In the genomic region with DNA sequence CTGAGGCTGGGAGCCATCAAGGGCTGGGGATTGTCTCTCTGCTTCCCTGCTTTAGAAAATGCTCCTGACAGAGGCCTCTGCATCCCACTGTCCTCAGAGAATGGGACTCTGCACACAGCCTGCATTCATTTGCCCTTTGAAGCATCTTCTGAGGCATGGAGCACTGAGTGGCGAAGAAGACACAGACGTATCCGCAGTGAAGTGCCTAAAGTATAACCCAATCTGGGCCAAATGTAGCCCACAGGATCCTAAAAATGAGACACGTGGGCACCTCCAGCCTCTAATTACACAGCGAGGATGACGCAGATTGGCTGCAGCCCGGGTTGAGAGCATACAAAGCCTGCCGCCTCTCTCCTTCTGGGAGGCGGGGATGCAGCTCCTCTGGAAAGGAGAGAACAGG, we compare ENCODE assay signal across 11 mouse cellular contexts. TPM values are rescaled to one million over a fixed set of nuclear protein-coding genes. Genes with fewer than 3 reads are reported as not detected.
DNase-seq lines count a peak whose midpoint lies in the region; ATAC-seq lines count a peak whose summit lies in the region.
"Had no signal": no experiment of that assay in that cellular context is flagged by ENCODE, and none has a peak within 500 bp of the region (broad histone marks: within the 10 kb centered on the region; RNA-seq: fewer than 3 reads in every experiment).

No protein-coding gene starts in this region.

- H3K9me3 ChIP-seq in limb, embryonic 11.5 days (ENCODE audit: control insufficient read depth, low read length), result no peaks in the 10 kb centered on the region
- no peaks in the 10 kb centered on the region for H3K9me3 ChIP-seq in limb, embryonic 10.5 days (replicated peaks)
- no peaks in the 10 kb centered on the region for H3K9me3 ChIP-seq in neural tube, embryonic 15.5 days (replicated peaks)
- H3K9me3 ChIP-seq: embryonic facial prominence, embryonic 12.5 days; G1E; limb, embryonic 15.5 days had no signal

- no peak for ATAC-seq in limb, embryonic 11.5 days (ENCODE audit: insufficient number of reproducible peaks, low FRiP score, low TSS enrichment, low read depth)
- peak; percentile 77 for ATAC-seq in neural tube, embryonic 15.5 days (ENCODE audit: low FRiP score)

- no peaks in the 10 kb centered on the region for H3K36me3 ChIP-seq in limb, embryonic 11.5 days (ENCODE audit: control insufficient read depth, insufficient read depth, low read length)
- H3K36me3 ChIP-seq in limb, embryonic 10.5 days, result no peaks in the 10 kb centered on the region
- H3K36me3 ChIP-seq in neural tube, embryonic 15.5 days, result no peaks in the 10 kb centered on the region
- H3K36me3 ChIP-seq: embryonic facial prominence, embryonic 12.5 days; G1E; limb, embryonic 15.5 days had no signal

- H3K4me3 ChIP-seq in limb, embryonic 11.5 days (ENCODE audit: low read depth, low read length), result no peak overlapping the region
- H3K4me3 ChIP-seq in limb, embryonic 10.5 days, result no peak overlapping the region
- H3K4me3 ChIP-seq in neural tube, embryonic 15.5 days (replicated peaks), result no peak overlapping the region
- H3K4me3 ChIP-seq: embryonic facial prominence, embryonic 12.5 days; limb, embryonic 15.5 days had no signal

- DNase-seq in limb, embryonic 11.5 days (ENCODE audit: low spot score), result no peak
- DNase-seq in limb, embryonic 10.5 days (ENCODE audit: low spot score), result no peak
- peak; percentile 8 for DNase-seq in brain, embryonic 18.5 days (ENCODE audit: low read depth, low spot score)
- peak; percentile 45 to 70 for DNase-seq in layer of hippocampus, adult 18-20 months (ENCODE audit: low spot score in 2 of 2)
- no peak for DNase-seq in heart, adult 11 months
- no peak for DNase-seq in gastrocnemius, postnatal 4 days (ENCODE audit: low spot score in 2 of 2)
- no peak for DNase-seq in heart, postnatal 10 days

- intact Hi-C loops in heart, postnatal 10 days (cut with DNase I), result no loop called here

- whole genome bisulfite sequencing in limb, embryonic 11.5 days, result 57% methylated on average over 9 of the region's 9 CpGs
- WGBS in limb, embryonic 10.5 days, result 56% methylated on average over 9 of the region's 9 CpGs
- 36% methylated on average over 9 of the region's 9 CpGs for WGBS in neural tube, embryonic 15.5 days

- no peak overlapping the region for H3K4me2 ChIP-seq in limb, embryonic 11.5 days (ENCODE audit: low read depth, severe bottlenecking)
- peak overlapping the region; percentile 4; the same call in 1 of the 2 replicates for H3K4me2 ChIP-seq in neural tube, embryonic 15.5 days
- H3K4me2 ChIP-seq: embryonic facial prominence, embryonic 12.5 days; limb, embryonic 15.5 days had no signal

- 0 out of 2 replicates have a peak overlapping the region, but pooled peaks have one; percentile 12 for H3K9ac ChIP-seq in limb, embryonic 11.5 days (ENCODE audit: low read length)
- no peak overlapping the region for H3K9ac ChIP-seq in neural tube, embryonic 15.5 days (replicated peaks)
- H3K9ac ChIP-seq: embryonic facial prominence, embryonic 12.5 days; limb, embryonic 15.5 days had no signal

- no peak overlapping the region for H3K27ac ChIP-seq in limb, embryonic 11.5 days (replicated peaks; ENCODE audit: low read depth, low read length)
- H3K27ac ChIP-seq in limb, embryonic 10.5 days, result no peak overlapping the region
- H3K27ac ChIP-seq in neural tube, embryonic 15.5 days (replicated peaks), result peak overlapping the region; percentile 60
- H3K27ac ChIP-seq: embryonic facial prominence, embryonic 12.5 days; limb, embryonic 15.5 days had no signal

- no peaks in the 10 kb centered on the region; the same call in 1 of the 2 replicates for H3K4me1 ChIP-seq in limb, embryonic 11.5 days (ENCODE audit: control insufficient read depth, insufficient read depth, low read length)
- peaks cover 13% of the 10 kb centered on the region for H3K4me1 ChIP-seq in limb, embryonic 10.5 days
- H3K4me1 ChIP-seq in neural tube, embryonic 15.5 days, result peaks cover 16% of the 10 kb centered on the region

- no peaks in the 10 kb centered on the region for H3K27me3 ChIP-seq in limb, embryonic 11.5 days (ENCODE audit: control insufficient read depth, insufficient read depth, low read length)
- H3K27me3 ChIP-seq in limb, embryonic 10.5 days (ENCODE audit: low read depth, poor library complexity, severe bottlenecking), result no peaks in the 10 kb centered on the region
- no peaks in the 10 kb centered on the region for H3K27me3 ChIP-seq in neural tube, embryonic 15.5 days (replicated peaks)
- H3K27me3 ChIP-seq: embryonic facial prominence, embryonic 12.5 days; limb, embryonic 15.5 days had no signal

RNA-seq across cellular contexts. Expression of gene Zfp148, which starts 36.3 kb away (rescaled TPM):
- polyA plus RNA-seq in limb, embryonic 11.5 days (2014; fragmentation: Nextera tagmentation; extraction: Ambion mirVana), result 47.4 and 50.5 TPM in 2 replicates
- 44.2 and 49.2 TPM in 2 replicates for polyA plus RNA-seq in limb, embryonic 10.5 days (2016; fragmentation: Nextera tagmentation; extraction: Ambion mirVana)
- 100 to 1,000 TPM; 166 to 179 TPM for total RNA-seq in layer of hippocampus, adult 18-20 months (2021)
- polyA plus RNA-seq in neural tube, embryonic 15.5 days (2015; fragmentation: Nextera tagmentation; extraction: Ambion mirVana), result 43.3 and 50.0 TPM in 2 replicates
- 10 to 100 TPM; 48.7 to 51.5 TPM for total RNA-seq in gastrocnemius, postnatal 4 days (2021)
- 10 to 100 TPM; 50.3 to 51.4 TPM for total RNA-seq in heart, postnatal 10 days (2021)

Comparison
In these comparisons a context has a peak if more than half of its experiments do, and no peak if none do; other contexts are left out.
1. DNase-seq: peak in brain, embryonic 18.5 days (single experiment) and layer of hippocampus, adult 18-20 months (2 of 2); none in limb, embryonic 11.5 days (single experiment), limb, embryonic 10.5 days (single experiment), heart, adult 11 months (single experiment), gastrocnemius, postnatal 4 days (0 of 2) and heart, postnatal 10 days (0 of 2).